Mouse (Mus musculus) olfactory bulb, adult 2 months (tissue): Measurements from ENCODE around the gene Fndc3b.

Source experiments
- CTCF ChIP-seq: fragments of 200-500 bp; IDR thresholded peaks from 2 replicates; pipeline ENCODE4 v1.5.1; 2012; ENCODE audit warnings: low read depth, mild to moderate bottlenecking, low read length, moderate library complexity; ENCODE audit not compliant: insufficient read depth
- POLR2A ChIP-seq: fragments of 200-500 bp; IDR thresholded peaks from 2 replicates; pipeline ENCODE4 v1.6.1; 2012; ENCODE audit warnings: mild to moderate bottlenecking, low read depth, low read length, moderate library complexity; ENCODE audit not compliant: insufficient read depth

- TF ChIP-seq CTCF (no peak), POLR2A (no peak)
Observed at GRCm38 (mm10) chr3:27685134-27685533, 26.0 kb downstream of the Fndc3b start.
